Mouse (Mus musculus): ENCODE measurements around the gene Taok1.
"Not testable (repeated sequence)": the region's sequence is repeated elsewhere in the genome, so short reads cannot be mapped to it uniquely, and the experiment has no call there.

Gene Taok1

DNA sequence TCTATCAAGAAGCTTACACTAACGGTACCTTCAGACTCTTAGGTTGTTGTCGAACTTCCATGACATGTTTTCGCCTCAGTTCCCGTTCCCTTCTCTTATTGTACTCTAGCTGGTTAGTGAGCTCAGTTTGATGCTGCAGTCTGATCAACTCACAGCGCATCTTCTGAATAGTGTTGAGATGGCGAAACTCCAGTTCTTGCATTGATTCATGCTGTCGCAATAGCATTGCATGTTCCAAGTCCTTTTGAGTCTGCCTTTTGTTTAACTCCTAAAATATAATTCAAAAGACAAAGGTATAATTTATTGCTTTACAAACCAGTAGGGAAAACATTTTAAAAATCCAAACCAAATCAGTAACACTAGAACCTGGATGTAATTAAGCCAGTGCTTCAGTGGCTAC, 62.4 kb downstream of the Taok1 start:
- DNase-seq: no peak

DNA sequence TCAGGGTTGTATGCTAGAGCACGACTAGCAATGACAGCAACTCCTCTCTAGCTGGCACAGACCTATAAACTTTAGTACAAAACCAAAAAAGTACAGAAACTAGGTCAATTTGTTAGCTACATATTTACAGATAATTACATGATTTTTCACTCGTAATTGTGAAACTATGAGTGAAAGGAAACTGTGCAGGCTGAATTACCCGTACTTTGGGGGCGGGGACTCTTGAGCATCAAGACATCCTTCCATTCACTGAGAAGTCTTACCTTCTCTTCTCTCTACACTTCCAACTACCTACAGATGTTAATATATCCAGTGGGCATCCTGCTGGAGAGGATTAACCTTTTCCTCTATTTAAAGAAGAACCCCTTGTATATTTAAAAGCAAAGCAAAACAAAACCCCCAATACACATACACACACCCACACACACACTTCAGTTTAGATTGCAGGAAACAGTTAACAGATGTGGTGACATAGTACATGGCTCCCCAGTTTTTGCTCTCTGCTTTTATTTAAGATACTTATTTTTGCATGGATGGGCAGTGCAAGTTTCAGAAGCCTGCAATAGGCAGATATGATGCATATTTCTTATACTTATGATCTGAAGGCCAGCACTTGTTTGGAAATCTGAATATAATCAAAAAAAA, 75.3 kb downstream of the Taok1 start:
- no peak for DNase-seq

DNA sequence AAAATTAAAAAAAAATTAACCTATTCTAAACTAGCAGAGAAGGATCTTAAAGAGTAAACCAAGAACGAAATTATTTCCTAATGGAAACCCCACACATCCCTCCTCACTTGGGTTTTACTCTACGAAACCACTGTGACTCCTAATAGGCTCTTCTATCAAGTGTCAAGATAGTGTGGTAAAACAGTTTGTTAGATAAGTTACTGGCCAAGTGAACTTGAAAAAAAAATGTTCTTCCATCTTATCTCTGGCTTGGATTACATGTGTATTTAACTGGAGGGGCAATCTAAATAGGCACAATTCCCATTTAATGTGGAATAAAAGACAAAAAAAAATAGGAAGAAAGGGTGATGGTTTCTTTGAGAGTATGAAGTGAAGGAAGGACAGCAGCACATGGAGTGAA, 76.8 kb downstream of the Taok1 start:
- DNase-seq: no peak

DNA sequence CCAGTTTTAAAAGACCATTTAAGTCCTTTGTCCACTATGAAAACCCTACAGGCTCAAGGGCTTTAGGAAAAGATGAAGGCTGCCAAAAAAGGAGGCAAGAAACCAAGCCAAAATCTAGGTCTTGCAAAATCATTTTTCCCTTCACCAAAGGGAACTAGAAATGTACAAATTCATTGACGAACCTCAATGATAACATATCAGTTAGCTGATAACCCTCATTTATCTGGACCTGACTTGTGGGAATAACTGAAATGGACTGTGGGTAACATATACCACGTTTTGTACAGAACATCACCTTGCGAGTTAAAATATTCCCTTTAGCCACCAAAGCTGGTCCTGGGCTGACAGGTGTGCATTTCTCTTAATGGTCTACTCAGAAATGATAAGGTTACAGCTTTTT, 78.0 kb downstream of the Taok1 start:
- no peak for DNase-seq

DNA sequence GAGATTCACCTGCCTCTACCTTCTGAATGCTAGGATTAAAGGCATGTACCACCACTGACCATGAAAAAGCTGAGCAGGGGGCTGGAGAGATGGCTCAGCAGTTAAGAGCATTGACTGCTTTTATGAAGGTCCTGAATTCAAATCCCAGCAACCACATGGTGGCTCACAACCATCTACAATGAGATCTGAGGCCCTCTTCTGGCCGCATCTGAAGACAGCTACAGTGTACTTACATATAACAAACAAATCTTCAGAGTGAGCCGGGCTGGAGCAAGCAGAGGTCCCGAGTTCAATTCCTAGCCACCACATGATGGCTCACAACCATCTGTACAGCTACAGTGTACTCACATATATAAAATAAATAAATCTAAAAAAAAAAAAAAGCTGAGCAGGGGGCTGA, 79.2 kb downstream of the Taok1 start:
- not testable (repeated sequence) for DNase-seq

DNA sequence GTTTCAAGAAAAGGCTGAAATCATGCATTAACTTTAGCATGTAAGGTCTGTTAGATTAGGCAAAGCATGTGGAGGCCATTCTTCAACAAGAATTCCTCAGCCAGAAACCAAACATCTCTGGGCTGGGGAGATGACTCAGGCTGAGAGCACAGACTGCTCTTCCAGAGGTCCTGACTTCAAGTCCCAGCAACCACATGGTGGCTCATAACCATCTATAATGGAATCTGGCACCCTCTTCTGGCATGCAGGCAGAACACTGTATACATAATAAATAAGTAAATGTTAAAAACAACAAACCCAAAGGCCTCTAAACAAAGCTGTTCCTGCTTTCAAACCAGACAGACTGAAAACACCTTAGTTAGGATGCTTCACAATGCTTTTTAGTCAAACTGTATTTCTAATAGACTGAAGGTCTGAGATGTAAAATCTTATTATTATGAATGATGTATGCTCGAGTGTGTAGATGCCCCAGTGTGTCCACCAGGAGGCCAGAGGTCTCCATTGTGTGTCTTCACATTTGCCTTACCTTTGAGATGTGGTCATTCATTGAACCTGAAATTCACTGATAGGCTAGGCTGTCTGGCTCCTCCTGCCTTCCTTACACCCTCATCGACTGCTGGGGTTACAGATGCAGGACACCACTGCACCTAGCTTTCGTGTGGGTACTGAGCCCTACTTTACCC, 81.7 kb downstream of the Taok1 start:
- no peak for DNase-seq

DNA sequence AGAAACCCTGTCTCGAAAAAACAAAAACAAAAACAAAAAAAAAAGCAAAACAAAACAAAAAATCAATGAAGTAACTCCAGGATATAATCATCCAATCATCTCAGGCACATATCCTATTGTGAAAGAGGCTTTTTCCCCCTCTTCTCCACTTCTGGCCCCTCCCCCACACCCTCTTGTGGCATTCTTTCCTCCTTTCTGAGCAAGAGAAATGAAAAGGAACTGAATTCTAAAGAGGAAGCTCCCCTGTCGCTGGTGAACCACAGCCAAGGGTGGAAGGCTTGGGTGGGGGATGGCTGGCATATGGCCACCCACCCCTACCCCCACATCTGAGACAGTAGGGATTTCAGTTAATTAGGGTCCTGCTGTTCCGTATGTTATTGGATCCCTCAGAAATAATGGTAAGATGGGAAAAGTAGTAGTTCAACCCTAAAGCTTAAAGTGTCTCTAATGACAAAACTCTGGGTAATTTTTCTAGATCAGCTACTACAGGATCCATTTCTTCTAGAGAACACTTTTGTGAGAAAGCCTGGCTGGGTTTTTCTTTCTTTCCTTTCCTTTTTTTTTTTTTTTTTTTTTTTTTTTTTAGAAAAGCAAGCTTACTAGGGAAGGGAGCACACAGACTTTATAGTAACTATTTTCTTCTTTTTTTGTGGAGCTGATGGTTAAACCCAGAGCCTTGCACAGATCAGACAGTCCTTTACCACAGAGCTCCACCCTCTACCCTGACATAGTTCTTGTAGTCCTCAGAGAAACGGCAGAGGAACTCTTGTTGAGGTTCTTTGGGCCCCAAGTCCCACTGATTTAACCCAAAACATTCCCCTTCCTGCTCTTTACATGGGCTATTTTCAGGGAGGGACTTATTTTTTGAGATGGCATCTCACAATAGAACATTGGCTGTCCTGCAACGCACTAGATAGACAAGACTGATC, 86.8 kb downstream of the Taok1 start:
- DNase-seq: peak in 1 of 2 experiments; percentile 55

DNA sequence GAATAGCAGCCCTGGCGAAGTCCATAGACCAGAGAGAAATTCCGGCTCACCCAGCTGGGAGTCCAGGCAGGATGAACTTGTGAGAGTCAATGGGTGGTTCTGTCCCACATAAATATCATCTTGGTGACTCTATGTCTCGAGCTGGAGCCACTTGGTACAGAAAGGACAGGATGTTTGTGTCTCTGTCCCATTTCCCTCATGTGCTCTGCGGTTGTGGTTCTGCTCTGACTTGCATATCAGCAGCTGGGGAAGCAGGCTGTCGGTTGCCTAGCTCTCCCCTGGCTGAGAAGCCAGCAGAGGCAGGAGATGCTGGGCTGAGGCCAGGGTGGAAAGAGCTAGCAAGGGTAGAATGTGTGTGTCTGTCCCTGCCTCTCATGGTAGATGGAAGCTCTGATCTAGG, 88.6 kb downstream of the Taok1 start, which contains the start of gene Gm10392:
Gm10392 (minus strand) TSS at position 156 of the 400 bp plus-strand sequence.
- DNase-seq: peak in 1 of 2 experiments; percentile 40

DNA sequence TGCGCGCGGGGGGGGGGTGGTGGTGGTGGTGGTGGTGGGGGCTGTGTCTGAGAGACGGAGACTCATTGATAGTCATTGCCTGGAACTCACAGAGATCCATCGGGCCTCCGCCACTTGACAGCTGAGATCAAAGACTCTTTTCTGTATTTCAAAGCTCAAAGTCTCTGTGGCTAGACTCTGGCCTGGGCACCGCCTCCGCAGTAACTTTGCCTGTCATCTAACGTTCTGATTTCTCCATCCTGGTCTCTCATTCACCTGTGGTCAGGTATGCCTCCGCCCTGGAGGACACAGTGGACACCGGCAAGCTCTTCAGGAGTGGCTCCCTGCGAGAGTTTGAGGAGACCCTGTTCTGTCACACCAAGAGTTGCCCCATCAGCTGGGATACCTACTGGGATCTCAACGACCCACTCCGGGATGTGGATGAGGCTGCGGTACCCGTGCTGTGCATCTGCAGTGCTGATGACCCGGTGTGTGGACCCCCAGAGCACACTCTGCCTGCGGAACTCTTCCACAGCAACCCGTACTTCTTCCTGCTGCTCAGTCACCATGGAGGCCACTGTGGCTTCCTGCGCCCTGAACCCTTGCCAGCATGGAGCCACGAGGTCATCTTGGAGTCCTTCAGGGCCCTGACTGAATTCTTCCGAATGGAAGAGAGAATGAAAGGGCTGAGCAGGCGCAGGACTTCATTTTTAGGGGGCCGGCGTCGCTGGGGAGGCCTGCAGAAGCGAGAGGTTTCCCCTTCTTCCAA, 89.4 kb downstream of the Taok1 start:
- DNase-seq: no peak

DNA sequence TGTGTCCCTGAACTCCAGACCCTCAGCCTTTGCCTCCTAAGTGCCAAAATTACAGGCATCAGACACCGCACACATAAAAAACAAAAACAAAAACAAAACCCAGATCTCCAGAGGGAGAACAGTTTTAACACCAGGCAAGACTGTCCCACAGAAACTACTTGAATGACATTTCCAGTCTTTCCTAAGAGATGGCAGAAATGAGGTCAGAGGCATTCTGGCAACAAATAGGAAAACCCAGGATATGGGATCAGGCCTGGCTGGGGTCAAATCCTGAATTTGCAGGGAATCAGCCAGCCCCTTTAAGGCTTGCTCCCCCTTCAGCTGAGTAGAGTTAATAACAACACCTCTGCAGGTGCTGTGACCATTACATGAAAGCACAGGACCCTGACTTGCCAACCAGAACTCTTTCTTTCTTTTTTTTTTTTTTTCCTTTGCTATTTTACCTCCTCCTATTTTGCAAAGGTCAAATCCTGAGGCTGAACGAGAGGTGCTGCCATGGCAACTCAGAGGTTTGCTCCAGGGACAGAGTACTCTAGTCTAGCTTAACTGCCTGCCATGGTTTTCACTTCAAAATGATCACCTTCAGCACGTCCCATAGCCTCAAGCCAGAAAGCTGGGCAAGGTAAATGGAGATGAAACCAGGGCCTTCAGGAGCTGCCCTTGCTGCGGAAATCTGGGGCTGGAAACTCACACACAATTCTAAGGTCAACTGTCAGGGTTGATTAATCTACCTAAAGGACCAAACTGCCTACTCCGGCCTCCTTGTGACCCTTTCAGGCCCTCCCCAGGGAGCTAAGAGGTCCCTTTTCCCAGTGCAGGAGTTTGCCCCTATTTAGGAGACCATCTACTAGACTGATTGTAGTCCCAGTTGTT, 90.8 kb downstream of the Taok1 start:
- DNase-seq: no peak

DNA sequence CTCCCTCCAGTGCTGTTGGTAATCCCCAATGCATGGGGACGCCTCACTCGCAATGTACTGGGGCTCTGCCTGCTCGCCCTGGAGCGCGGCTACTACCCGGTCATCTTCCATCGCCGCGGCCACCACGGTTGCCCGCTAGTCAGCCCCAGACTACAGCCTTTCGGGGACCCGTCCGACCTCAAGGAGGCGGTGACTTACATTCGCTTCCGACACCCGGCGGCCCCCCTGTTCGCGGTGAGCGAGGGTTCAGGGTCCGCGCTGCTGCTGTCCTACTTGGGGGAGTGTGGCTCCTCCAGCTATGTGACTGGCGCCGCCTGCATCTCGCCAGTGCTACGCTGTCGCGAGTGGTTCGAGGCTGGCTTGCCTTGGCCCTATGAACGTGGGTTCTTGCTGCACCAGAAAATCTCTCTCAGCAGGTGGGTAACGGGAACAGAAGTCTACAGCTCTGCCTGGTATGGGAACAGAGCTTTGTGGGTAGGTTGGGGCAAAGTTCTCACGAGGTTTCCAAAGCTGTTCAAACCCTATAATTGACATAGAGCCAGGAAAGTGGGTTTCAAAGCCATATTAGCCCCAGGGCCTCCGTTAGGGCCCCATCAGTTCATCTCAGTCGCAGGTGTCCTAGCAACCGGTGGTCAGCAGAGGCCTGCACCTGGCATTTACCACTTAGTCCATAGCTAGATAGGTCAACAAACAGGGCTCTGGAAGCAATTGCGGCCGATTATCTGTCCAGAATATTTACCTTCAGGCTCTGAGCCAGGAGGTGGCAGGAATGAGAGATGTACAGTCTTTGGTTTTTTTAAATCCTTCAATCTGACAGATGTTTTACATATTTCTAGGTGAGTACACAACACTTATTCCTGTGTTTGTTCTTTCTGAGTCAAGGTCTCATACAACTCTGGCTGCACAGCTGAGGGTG, 91.7 kb downstream of the Taok1 start, which contains the start of gene Trp53i13:
Trp53i13 (minus strand) TSS at position 344 of the 916 bp plus-strand sequence.
- peak in 1 of 2 experiments; percentile 57 for DNase-seq

DNA sequence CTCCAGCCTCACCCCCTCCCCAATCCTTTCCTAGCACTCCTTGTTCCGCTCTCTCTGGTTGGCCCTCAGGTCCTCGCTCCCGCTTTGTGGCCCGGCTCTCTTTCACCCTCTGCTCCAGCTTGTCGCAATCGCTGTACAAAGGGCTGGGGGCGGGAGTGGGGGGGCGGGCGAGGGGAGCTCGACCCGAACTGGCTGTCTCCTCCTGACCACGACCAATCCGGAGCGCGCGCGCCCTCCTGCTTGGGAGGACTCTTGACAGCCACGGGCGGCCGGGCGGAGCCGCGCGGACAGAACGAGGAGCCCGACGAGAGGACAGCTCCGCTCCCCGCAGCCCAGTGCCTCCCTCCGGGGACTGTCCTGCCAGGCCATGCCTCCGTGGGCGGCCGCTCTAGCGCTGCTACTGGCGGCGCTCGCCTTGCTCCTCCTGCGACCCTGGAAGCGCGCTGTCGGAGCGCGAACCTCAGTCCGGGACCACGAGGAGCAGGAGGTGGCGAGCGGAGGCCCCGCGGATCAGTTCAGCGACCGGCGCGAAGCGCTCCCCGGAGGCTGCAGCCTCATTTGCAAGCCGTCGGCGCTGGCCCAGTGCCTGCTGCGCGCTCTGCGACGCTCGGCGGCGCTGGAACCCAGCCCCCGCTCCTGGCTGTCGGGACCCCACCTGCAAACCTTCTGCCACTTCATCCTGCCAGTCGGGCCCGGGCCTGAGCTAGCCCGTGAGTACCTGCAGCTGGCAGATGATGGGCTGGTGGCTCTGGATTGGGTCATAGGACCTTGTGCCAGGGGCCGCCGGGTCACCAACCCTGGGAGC, 92.6 kb downstream of the Taok1 start, which contains the start of gene Abhd15:
Abhd15 (plus strand) TSS at position 290 of the 805 bp plus-strand sequence.
- DNase-seq: peak; percentile 89

DNA sequence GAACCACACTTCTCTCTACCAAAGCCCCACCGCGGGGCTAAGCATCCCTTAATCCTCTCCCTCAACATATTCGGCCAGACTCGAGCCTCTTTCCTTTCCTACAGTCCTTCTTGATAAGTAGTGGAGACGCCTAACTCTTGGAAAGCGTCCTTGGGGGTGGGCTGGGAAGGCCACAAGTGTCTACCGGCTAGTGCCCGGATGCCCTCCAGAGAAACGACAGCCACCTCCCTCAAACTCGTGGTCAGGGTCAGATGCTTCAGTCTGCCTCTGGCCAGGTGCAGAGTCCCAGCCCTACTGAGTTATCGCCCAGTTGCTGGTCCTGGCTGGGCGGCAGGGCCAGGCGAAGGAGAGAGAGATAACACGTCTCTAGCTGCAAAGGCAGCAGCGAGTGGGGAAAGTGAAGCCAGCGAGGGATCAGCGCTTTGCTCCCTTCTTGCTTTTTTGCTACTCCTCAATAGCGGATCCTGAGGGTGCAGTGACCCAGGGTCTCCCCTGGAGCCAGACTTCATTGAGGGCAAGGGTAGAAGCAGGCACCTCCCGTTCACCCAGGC, 93.3 kb downstream of the Taok1 start:
- no peak for DNase-seq

DNA sequence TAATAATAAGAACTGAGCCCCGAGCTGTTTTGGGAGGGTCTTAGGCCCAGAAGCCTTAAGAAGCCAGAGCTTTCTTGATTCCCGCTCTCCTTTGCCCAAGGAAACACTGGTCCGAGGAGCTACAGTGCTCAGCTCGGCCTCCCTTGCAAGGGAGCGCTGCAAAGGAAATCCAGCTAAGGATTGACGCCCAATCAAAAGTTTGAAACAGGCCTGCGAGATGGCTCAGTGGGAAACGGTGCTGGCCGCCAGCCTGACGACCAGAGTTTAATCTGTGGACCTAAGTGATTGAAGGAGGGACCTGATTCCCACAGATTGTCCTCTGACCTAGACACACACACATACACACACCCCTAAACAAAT, 93.8 kb downstream of the Taok1 start:
- DNase-seq: peak; percentile 31 to 49

DNA sequence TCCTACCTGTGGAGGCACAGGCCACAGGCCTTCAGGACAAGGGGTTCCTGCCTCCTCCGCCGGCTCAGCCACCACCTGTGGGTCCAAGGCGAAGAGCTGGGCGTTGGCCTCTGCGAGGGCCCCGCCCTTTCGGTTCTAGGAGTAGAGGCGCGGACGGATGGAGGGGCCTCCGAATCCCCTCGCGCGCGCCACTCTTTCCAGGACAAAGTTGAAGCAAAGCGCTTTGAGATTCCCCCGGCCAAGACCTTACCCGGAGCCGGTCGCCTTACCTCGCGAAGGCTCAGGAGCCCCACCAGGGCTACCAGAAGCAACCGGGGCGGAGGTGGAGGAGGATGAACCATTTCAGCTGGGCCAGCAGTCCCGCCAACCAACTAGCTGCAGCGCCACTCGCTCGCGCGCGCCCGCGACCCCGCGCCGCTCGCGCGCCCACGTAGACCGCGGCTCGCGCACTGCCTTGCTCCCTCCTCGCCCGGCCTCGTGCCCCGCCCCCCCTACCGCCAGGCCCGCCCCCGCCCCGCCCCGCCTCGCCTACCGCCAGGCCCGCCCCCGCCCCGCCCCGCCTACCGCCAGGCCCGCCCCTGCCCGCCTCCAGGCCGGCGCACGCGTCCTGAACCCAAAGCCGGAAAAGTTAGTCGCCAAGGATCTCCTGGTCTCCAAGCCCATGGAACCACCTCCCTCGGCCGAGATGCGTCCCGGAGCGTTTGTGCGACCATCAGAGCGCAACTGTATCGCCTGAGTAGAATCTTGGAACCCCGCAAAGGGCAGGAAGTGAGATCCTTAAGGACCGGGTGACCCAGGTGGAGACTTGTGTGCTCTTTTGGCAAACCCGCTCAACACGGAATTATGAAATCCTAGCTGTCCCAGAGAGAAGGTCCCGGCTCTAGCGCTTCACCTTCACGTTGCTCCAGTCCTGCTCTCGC, 94.5 kb downstream of the Taok1 start:
- DNase-seq: peak; percentile 89 to 94

DNA sequence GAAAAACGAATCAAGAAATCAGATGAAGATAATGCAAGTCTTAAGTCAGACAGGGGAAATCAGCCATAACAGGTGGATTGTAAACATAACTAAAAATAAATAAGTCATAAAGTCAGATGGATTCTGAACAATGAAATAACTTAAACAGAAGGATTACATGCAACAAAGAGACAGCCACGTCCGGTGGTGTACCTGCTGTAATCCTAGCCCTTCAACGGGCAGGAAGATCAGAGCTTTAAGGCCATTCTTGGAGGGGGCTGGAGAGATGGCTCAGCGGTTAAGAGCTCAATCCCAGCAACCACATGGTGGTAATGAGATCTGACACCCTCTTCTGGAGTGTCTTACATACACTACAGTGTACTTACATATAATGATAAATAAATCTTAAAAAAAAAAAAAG, 96.3 kb downstream of the Taok1 start:
- no peak for DNase-seq

DNA sequence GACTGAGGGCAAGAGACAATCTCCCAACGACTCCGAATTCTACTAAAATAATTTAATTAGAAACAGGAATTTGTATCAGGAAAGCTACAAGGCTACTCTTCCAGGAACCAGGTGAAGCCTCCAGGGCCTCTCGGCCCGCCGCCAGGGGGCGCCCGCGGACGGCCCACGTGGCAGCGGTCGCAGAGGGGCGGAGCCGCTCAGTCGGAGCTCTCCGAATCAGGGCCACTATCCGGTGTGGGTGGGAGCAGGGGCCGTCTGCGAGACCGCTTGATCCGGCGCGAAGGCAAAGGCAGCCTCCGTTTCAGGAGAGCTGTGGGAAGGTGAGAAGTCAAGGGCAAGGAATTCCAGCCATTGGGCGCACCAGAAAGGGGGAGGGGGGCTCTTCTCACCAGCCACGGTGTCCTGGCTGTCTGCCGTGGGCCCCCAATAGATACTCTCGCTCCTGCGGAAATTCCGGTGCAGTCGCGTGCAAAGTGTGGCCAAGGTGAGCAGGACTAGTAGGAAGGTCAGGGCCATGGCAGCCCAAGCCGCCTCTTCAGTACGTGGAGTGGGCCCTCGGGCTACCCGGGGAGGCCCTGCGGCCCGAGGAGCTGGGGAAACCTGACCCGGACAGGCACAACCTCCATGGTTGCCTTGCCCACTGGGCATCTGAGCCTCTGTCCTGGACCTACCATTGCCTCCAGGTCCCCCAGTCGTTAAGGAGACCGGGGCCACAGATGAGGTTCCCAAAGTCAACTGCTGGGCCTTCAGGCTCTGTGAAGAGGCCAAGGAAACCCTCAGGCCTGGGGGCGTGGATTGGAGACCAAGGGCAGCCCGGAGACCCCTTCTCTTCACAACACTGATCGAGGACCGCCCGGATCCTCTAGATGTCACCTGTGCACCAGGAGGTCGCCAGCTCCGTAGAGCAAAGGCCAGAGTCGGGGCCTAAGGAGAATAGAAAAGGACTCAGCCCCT, 99.3 kb downstream of the Taok1 start:
- DNase-seq: peak; percentile 85 to 95
